Mouse (Mus musculus) cerebellum, adult 2 months (tissue): ENCODE data around the gene Gigyf2.

Experiments
- CTCF ChIP-seq: fragments of 200-500 bp; IDR thresholded peaks from 2 replicates; pipeline ENCODE4 v1.5.1; 2011; ENCODE audit warnings: low read depth, mild to moderate bottlenecking, control low read depth, low read length, moderate library complexity, borderline replicate concordance; ENCODE audit not compliant: insufficient read depth
- POLR2A ChIP-seq: fragments of 200-500 bp; IDR thresholded peaks from 2 replicates; pipeline ENCODE4 v1.6.1; 2011; ENCODE audit warnings: low read length, control low read depth, borderline replicate concordance; ENCODE audit not compliant: insufficient read depth

DNA sequence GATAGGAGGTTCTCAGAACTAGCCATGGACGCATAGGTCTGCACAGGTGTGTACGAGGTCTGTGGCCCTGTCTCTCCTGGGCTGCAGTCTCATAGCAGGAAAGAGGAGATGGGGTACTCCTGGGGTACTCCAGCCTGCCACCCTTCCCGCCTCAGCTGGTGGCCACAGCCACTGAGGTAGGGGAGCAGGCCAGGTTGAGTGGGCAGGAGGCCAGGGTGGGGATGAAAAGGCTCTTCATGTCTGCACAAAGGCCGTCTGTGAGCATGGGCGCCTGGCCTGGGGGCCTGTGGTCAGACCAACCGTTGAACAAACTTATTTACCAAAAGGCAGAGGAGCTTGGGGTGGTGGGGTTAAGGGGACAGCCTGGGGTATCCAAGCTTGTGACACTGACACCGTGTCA lies 145.1 kb downstream of the Gigyf2 start:
- TF ChIP-seq CTCF (no peak), POLR2A (no peak)
